Mouse (Mus musculus) brain, embryonic 14.5 days (tissue): Measurements from ENCODE around the gene Mcpt8.

ENCODE experiments used
- CTCF ChIP-seq: fragments of 200-500 bp; IDR thresholded peaks from 2 replicates; pipeline ENCODE4 v1.5.1; 2012; ENCODE audit warnings: inconsistent platforms, mild to moderate bottlenecking, moderate library complexity, borderline replicate concordance; ENCODE audit not compliant: insufficient read depth, insufficient read length; ENCODE audit errors: extremely low read depth
- POLR2A ChIP-seq: fragments of 200-500 bp; IDR thresholded peaks from 2 replicates; pipeline ENCODE4 v1.6.1; 2012; ENCODE audit warnings: mild to moderate bottlenecking, inconsistent platforms, borderline replicate concordance; ENCODE audit not compliant: poor library complexity, insufficient read depth, insufficient read length, severe bottlenecking; ENCODE audit errors: extremely low read depth

- TF ChIP-seq POLR2A: no peak
- TF ChIP-seq CTCF: no peak
These were observed 19.9 kb upstream of the Mcpt8 start for GRCm38 (mm10) chr14:56105016-56105415.
